Mouse (Mus musculus) lung, postnatal 10 days (tissue): ENCODE measurements around the gene Trpm3.
A peak's percentile ranks its signal among the peaks of the same experiment; 100 is the strongest.

Source experiments
- DNase-seq: peaks from one replicate; pipeline ENCODE4 v3.0.0; 2021

Trpm3 gene

DNA sequence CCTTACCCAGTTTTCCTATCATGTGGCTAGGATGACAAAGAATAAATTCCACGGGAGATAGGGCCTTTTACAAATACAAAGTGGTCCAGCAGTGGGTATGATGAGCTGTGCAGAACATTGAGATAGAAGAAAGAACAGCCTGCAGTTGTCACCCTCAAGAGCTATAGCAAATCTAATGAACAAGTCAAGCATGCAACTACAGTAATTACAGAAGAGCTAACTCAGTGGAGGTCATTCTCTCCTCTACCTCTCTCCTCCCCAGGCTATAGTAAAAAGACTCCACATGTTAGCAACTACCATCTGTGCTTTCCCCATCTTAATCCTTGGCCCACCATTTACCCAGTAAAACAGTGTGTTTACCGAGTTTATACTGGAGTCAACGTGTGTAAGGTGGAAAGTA is 629.4 kb downstream of the Trpm3 start:
- DNase-seq = no peak

- DNase-seq = no peak
Observed at GRCm38 (mm10) chr19:22775191-22775695, 636.4 kb downstream of the Trpm3 start.

DNA sequence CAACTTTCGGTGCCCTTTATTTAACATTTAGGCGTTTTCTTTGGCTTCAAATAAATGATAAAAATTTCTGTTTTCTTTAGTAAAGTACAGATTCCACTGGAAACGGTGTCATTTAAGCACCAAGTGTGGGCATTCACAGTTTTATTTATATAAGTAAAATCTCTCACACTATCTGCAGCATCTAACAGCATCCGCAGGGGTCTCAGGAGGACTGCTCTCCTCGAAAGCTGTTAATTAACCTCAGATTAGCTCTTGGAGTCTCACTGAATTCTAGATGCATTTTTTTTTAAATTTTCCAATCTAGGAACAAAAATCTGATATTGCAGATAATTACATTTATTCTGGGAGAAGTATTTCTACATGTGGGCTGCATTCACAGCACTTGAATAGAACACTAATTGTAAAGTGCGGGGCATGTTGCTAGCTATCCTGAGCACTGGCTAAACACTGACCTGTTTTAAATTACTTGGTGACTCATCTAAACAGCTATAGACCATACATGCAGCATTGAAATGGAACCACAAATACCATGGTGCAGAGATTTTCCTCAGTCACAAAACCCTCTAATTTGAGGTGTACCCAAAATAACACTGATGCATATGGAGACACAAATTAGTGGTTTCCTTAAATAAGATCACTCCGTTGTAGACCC is 641.5 kb downstream of the Trpm3 start:
- no peak for DNase-seq

GRCm38 (mm10) chr19:22781579-22781978 is 642.7 kb downstream of the Trpm3 start:
- no peak for DNase-seq

DNA sequence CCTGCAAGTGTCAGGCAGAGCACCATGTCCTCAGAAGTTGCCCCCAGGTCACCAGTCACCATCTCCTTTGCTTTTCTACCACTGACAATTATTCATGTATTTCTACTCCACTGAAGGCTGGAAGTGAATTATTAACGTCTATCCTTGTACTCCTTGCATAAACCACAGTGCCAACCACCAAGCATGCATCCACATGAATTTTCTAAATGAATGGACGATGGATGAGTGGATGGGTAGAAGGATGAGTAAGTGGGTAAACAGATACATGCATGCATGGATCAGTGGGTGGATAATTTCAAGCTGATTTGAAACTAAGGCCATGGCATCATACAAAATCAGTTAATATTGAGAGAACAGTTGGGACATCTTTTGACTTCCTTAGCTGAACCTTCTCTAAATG is 644.9 kb downstream of the Trpm3 start:
- no peak for DNase-seq

DNA sequence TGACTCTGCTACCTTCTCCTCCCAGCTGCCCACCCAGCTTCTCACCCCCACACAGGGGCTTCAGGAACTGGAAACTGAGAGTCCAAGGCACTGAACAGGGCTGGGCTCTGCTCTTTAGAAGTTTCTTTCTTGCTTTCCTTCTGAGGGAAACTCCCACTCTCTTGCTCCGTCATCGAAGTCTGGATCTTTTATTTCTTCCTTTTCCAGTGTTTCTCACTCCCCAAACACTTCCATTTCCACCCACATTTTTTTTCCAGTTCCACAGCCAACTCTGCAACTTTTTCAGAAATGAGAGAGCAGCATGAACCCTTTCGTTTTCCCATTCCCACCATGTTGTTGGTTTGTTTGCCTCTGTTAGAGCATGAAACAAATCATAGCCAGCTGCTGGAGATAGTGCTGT is 650.9 kb downstream of the Trpm3 start:
- no peak for DNase-seq

DNA sequence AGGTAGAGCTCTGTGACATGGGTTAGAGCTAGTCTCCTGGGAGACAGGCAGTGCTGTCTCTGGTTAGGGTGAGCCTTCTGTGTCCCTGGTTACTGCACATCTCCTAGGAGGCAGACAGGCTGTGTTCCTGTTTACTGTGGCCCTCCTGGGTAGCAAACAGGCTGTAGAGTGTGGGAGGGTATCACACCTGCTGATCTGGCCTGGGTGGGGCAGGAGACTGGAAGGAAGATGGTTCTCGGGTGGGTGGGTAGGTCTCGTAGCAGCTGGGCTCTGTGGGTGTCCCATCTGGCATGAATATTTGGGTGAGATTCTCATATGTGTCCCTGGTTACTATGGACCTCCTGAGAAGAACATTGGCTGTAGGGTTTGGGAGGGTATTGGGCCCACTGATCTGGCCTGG is 658.1 kb downstream of the Trpm3 start:
- no peak for DNase-seq

DNA sequence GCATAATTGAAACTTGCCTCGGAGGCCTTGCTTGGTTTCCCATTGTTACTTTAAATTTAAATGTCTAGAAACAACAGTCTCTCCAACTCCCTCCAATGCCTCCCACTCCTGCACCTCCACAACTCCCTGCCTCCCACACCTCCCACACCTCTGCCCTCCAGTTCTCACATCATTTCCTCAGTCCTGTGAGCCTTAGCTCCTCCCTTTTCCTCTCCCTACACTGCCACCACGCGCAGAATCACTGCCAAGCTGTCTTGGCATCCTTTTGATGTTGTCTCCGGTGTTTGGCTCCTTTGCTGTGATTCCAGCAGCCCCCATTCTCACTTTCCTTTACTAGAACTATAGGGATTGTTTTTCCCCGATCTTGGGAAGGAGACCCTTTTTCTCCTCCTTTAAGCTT is 661.6 kb downstream of the Trpm3 start:
- DNase-seq = no peak

GRCm38 (mm10) chr19:22803396-22803795 is 664.5 kb downstream of the Trpm3 start:
- no peak for DNase-seq

GRCm38 (mm10) chr19:22804311-22804710 is 665.5 kb downstream of the Trpm3 start:
- DNase-seq = no peak

DNA sequence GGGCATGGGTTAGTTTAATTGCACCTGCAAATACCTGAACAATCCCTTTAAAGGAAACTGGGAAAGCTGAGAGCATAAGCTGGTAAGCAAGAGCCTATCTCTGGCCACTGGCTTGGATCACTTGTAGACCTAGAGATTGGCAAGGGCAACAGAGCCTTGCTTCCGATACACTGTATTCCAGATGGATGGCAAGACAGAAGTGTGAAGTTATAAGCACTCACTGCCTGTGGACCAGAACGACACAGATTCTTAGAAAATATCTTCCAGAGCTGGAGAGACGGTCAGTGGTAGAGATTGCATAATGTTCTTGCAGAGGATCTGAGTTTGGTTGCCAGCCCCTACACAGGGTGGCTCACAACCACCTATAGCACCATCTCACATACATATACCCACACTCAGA is 671.4 kb downstream of the Trpm3 start:
- no peak for DNase-seq

- DNase-seq = no peak
Observed at GRCm38 (mm10) chr19:22821741-22822140, 682.9 kb downstream of the Trpm3 start.

DNA sequence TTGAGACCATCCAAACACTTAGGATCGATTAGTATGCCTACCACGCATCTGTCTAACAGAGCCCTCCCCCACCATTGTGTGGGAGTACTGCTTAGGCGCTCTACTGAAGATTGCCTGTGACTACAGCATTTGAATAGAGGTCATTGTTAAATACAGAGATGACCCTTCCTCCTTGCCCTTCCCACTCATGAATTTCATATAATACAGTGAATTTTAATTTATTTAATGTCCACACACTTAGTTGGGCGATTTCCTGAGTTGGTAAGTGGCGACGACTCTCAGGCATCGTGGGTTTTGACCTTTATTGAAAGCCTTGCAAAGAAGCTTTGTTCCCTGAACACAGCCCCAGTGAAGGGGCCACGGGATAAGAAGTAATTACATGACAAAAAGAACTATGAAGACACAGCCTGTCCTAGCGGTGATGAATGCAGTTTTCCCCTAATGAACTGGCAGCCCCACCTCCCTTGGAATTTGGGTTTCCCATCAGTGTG is 684.7 kb downstream of the Trpm3 start:
- DNase-seq = no peak

GRCm38 (mm10) chr19:22825812-22826211 is 687.0 kb downstream of the Trpm3 start:
- no peak for DNase-seq

DNA sequence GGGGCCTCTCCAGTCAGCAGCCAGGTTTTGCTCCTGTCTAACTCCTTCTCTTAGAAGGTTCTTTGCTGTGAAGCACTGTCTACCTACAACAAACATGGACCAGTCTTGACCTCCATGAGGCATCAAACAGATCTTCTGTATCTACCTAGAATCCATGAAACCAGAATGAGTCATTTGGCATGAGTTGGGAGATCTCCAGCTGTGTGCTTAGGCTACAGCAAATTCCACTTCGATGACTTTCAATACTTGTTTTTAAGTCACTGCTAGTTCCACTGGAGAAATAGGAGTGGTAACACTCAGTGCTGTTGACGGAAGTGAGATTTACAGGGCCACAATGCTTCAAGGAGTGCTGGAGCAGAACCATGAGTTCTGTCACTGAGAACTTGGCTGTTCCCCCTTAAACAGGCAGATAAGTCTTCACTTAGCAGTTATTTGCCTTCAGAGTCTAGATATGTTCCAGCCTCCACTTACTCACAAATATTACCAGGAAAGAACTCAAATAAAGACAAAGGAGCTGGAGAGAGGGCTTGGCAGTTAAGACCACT is 689.4 kb downstream of the Trpm3 start:
- DNase-seq = no peak

DNA sequence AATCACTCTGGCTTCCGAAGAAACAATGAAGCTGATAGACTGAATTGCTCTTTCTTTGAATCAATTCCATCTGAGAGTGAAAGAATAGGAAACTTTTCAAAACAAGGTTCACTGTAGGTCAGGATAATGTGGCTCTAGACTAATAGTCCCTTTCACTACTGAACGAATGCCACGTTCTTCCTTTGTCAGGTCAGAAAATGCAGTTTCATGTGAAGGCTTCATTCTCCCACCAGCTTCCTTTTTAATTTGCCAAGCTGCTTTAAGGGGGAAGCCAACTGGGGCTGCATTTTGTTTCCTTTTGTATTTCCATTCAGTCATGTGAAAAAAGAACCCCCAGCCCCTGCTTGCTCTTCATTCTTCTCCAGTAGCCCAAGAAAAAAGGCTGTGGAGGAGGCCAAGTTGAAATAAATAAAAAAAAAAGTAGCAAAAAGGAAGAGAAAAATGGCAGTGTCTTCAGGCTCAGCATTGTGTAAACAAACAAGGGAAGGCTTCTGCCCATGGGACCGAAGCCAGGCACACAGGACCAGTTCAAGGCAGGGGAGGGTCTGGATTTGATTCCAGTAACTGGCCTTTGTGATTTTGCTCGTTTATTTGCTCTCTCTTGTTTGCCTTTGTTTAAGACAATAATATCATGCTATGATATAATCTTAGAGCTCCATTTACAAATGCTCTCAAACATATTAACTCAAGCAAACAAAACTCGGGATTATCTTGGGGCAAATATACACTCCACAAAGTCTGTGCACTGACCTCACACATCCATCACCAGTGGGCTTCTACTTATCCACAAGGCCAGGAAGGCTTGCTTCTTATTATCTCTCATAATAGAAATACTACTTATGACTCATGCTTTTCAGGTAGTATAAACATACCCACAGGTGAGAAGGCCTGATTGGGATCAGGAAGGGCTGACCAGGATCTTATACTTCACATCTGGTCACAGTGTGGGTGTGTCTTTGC is 702.5 kb downstream of the Trpm3 start:
- DNase-seq = peak; percentile 2

DNA sequence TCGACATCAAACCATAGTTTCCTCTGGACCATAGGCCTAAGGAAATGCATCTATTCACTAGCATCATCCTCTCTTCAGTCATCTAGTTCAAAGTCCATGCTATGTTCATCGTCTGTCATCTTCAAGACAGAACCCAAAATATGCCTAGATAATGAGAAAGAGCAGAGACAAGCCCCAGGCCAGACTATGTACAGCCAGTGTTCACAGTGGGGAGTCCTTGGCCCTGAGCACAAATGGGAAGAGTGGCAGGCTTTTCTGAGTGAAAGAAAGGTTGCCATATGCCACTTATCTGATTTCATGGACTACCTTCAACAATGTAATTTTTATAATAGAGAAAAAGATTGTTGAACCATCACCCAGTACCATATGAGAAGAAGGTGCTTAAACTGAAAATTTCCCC is 703.9 kb downstream of the Trpm3 start:
- no peak for DNase-seq

GRCm38 (mm10) chr19:22847696-22848095 is 708.9 kb downstream of the Trpm3 start:
- DNase-seq = no peak

GRCm38 (mm10) chr19:22848251-22848650 is 709.4 kb downstream of the Trpm3 start:
- DNase-seq = no peak

DNA sequence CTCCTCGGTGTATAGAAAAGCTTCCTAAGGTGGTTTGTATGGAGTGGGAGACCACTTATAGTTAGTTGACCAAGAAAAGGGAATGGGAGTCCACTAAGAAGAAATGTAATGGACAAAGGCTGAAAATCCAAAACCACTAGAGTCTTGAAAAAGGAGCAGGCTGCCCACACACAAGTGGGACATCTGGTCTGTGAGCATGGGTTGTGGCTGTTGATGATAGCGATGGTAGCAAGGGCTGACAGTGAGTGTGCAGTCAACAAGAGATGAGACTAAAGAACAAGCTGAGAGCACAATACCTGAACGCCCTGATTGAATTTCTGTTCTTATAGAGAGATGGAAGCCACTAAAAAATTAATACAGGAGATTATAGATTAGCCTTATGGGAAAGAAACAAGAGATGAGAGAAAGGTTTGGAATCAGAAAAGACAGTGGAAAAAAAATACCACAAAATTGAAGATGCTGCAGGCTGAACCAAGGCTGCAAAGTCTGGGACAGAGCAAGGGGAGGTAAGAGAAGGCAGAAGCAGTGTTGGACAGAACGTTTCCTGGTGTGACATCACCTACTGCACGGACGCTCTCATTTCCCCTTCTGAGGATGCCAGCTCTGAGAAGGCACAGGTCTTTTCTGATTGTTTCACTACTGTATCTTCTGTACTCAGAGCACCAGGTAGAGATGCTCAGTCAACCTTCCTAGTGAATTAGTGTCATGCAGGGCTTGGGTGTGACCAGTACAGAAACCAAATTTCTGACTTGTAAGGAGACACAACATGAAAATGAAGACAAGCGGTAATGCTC is 710.1 kb downstream of the Trpm3 start:
- no peak for DNase-seq

DNA sequence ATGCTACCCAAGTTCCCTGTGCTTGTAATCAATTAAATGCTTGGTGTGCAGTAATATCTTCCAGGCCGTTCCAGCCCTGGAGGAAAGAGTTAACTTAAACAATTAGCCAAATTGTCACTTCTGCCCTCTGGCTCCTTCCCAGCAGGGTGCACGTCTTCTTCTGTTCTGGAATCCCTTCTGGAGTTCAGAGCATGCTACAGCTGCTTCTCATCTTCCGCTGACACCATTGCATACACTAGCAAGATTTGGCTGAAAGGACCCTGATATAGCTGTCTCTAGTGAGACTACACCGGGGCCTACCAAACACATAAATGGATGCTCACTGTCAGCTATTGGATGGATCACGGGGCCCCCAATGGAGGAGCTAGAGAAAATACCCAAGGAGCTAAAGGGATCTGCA is 712.6 kb downstream of the Trpm3 start:
- peak; percentile 3 for DNase-seq

- DNase-seq = no peak
Observed at GRCm38 (mm10) chr19:22859644-22860043, 720.8 kb downstream of the Trpm3 start.

DNA sequence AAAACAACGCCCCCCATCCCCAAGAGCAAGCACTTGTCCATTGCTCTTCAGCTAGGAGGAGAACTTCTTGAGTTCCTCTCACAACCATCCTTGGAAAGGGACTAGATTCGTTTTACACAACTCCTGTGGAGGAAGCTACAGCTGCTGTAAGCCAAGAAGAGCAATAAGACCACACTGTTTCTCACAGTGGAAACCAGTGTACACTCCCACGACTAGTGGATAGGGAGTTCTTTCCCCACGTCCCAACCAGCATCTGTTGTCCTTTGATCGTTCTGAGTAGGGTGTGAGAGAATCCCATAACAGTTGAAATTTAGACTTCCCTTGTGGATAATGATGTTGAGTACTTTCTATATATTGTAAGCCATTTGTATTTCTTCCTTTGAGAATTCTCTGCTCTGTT is 728.6 kb downstream of the Trpm3 start:
- DNase-seq = no peak
